Mouse (Mus musculus) cerebellum, postnatal 10 days (tissue): ENCODE data around the gene Ptger1.

Experiments
- DNase-seq, 2 experiments: peaks; one replicate each; pipeline ENCODE4 v3.0.0; 2021; ENCODE audit warnings: mixed read lengths in 2 of 2

The Ptger1 gene

GRCm38 (mm10) chr8:83656484-83657246 lies 9.8 kb upstream of the Ptger1 start:
- DNase-seq, result no peak

GRCm38 (mm10) chr8:83660545-83660944 lies 5.9 kb upstream of the Ptger1 start:
- no peak for DNase-seq

GRCm38 (mm10) chr8:83660995-83661680 lies 5.3 kb upstream of the Ptger1 start:
- no peak for DNase-seq

GRCm38 (mm10) chr8:83662421-83662826 lies 4.1 kb upstream of the Ptger1 start:
- peak; percentile 92 to 96 for DNase-seq

- DNase-seq, result peak in 1 of 2 experiments; percentile 23
These were observed 2.4 kb upstream of the Ptger1 start for GRCm38 (mm10) chr8:83664096-83664495.

- peak; percentile 49 to 61 for DNase-seq
These were observed 1.4 kb upstream of the Ptger1 start for GRCm38 (mm10) chr8:83664931-83665625.

- DNase-seq, result peak in 1 of 2 experiments; percentile 39
These were observed 372 bp downstream of the Ptger1 start for GRCm38 (mm10) chr8:83666866-83667234.

- peak; percentile 55 to 61 for DNase-seq
These were observed 1.0 kb downstream of the Ptger1 start for GRCm38 (mm10) chr8:83667526-83667925.

- peak; percentile 86 to 87 for DNase-seq
These were observed 1.8 kb downstream of the Ptger1 start for GRCm38 (mm10) chr8:83668010-83668916.

GRCm38 (mm10) chr8:83669013-83669412 lies 2.5 kb downstream of the Ptger1 start:
- peak in 1 of 2 experiments; percentile 31 for DNase-seq

- no peak for DNase-seq
These were observed 6.5 kb downstream of the Ptger1 start for GRCm38 (mm10) chr8:83672936-83673335.

- no peak for DNase-seq
These were observed 8.0 kb downstream of the Ptger1 start for GRCm38 (mm10) chr8:83674497-83674896.

- no peak for DNase-seq
These were observed 13.4 kb downstream of the Ptger1 start for GRCm38 (mm10) chr8:83679866-83680265.

GRCm38 (mm10) chr8:83680603-83681002 lies 14.1 kb downstream of the Ptger1 start:
- no peak for DNase-seq

GRCm38 (mm10) chr8:83681099-83681498 lies 14.6 kb downstream of the Ptger1 start:
- DNase-seq, result no peak

- no peak for DNase-seq
These were observed 18.0 kb downstream of the Ptger1 start for GRCm38 (mm10) chr8:83684517-83684916.

GRCm38 (mm10) chr8:83689264-83689663 lies 22.8 kb downstream of the Ptger1 start:
- no peak for DNase-seq

- DNase-seq, result no peak
These were observed 27.2 kb downstream of the Ptger1 start for GRCm38 (mm10) chr8:83693609-83694236.

- no peak for DNase-seq
These were observed 28.1 kb downstream of the Ptger1 start for GRCm38 (mm10) chr8:83694369-83695160.

GRCm38 (mm10) chr8:83695351-83696106 lies 29.1 kb downstream of the Ptger1 start:
- DNase-seq, result no peak
